Comparison of ENCODE assay signal across 24 mouse cellular contexts in the genomic region with DNA sequence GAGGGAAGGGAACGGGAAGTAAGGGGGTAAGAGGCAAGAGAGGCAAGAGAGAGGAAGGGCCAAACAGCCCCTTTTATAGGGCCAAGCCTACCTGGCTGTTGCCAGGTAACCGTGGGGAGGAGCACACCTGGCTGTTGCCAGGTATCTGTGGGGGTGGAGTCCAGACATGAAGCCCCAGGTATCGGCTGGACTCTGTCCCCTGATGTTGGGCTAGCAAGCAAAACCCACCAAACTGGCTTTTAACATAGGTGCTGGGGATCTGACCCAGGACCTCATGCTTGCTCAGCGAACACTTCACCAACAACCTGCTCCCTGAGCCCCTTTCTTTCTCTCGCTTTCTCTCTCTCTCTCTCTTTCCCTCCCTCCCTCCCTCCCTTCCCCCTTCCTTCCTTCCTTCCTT.
"Had no signal": no experiment of that assay in that cellular context is flagged by ENCODE, and none has a peak within 500 bp of the region (broad histone marks: within the 10 kb centered on the region; RNA-seq: fewer than 3 reads in every experiment).

No protein-coding gene starts in this region.

- H3K9ac ChIP-seq: heart, embryonic 13.5 days; heart, embryonic 15.5 days; hindbrain, embryonic 13.5 days; hindbrain, embryonic 15.5 days; kidney, embryonic 15.5 days; limb, embryonic 12.5 days had no signal

- H3K27me3 ChIP-seq: hindbrain, embryonic 15.5 days; kidney, embryonic 15.5 days; limb, embryonic 12.5 days had no signal

- H3K4me2 ChIP-seq: heart, embryonic 11.5 days; heart, embryonic 13.5 days; heart, embryonic 15.5 days; hindbrain, embryonic 13.5 days; hindbrain, embryonic 15.5 days; kidney, embryonic 15.5 days; limb, embryonic 12.5 days; liver, embryonic 11.5 days had no signal

- H3K36me3 ChIP-seq: heart, embryonic 13.5 days; heart, embryonic 15.5 days; hindbrain, embryonic 13.5 days; hindbrain, embryonic 15.5 days; kidney, embryonic 15.5 days; limb, embryonic 10.5 days; limb, embryonic 12.5 days had no signal

- H3K4me3 ChIP-seq: heart, adult 2 months; heart, embryonic 13.5 days; heart, embryonic 15.5 days; hindbrain, embryonic 13.5 days; hindbrain, embryonic 15.5 days; kidney, embryonic 15.5 days; left cerebral cortex, adult 2 months; limb, embryonic 10.5 days; limb, embryonic 12.5 days had no signal

- H3K9me3 ChIP-seq: heart, embryonic 15.5 days; hindbrain, embryonic 13.5 days; hindbrain, embryonic 15.5 days; kidney, embryonic 15.5 days; limb, embryonic 10.5 days; limb, embryonic 12.5 days had no signal

- ATAC-seq: hindbrain, postnatal 0 days had no signal

- H3K27ac ChIP-seq: heart, adult 2 months; heart, embryonic 13.5 days; heart, embryonic 15.5 days; hindbrain, embryonic 13.5 days; hindbrain, embryonic 15.5 days; hindbrain, postnatal 0 days; kidney, embryonic 15.5 days; kidney, postnatal 0 days; left cerebral cortex, adult 2 months; limb, embryonic 12.5 days had no signal

- DNase-seq: gastrocnemius, postnatal 14 days; gastrocnemius, postnatal 36 days; heart, adult 11 months; heart, adult 2 months; heart, postnatal 14 days; heart, postnatal 36 days; kidney, adult 2 months; kidney, adult 9 months; kidney, postnatal 14 days; kidney, postnatal 36 days; layer of hippocampus, adult 9-11 months; liver had no signal
